Mouse (Mus musculus) neural tube, postnatal 0 days (tissue): ENCODE measurements around the gene Acot10. TPM values are rescaled to one million over a fixed set of nuclear protein-coding genes. Genes with fewer than 3 reads are reported as not detected.

Experiments
- polyA plus RNA-seq: library from polyadenylated mRNA; unstranded; fragments of >200 nt; fragmentation: Nextera tagmentation; extraction: Ambion mirVana; gene quantifications from 2 replicates; pipeline ENCODE4 v1.2.1, GENCODE M21; 2015

Gene Acot10
- polyA plus RNA-seq: 0.10 and 0.32 TPM in 2 replicates

GRCm38 (mm10) chr15:20666650-20667049 is at the start of gene Acot10:
TSS of gene Acot10 (minus strand) at chr15:20666750.

Other genes starting within 250 kb of the Acot10 start
- gene Cdh12, start 217.5 kb downstream of the Acot10 start, polyA plus RNA-seq: 9.4 and 9.6 TPM in 2 replicates